14 mouse cellular contexts compared by ENCODE assay signal in the genomic region with DNA sequence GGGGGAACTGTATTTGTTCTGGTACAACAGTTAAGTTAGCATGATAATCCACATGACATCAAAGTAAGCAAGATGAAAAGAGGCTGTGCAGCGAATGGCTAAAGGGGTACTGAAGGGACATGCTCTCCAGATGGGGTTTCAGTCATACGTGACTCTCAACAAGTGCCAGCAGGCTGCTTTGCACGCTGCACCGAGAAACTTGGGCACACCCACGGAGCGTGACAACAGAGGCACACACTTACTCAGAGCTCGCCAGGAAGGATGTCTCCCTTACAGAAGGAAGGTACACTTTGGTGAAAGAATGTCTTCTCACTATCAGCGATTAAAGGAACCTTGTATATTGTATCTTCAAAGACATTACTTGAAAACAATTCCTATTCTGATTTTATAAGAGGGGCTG. TPM values are rescaled to one million over a fixed set of nuclear protein-coding genes. Genes with fewer than 3 reads are reported as not detected.
DNase-seq lines count a peak whose midpoint lies in the region; ATAC-seq lines count a peak whose summit lies in the region.
"Had no signal": no experiment of that assay in that cellular context is flagged by ENCODE, and none has a peak within 500 bp of the region (broad histone marks: within the 10 kb centered on the region; RNA-seq: fewer than 3 reads in every experiment).

No protein-coding gene starts in this region.

- ATAC-seq in cerebellum, adult (ENCODE audit: insufficient number of reproducible peaks, low FRiP score, low TSS enrichment): no peak
- ATAC-seq: activated CD4-positive, CD25-positive, alpha-beta regulatory T cell, adult 4 months; forebrain, embryonic 13.5 days; forebrain, postnatal 0 days; hindbrain, embryonic 16.5 days had no signal

- intact Hi-C loops in left cerebral cortex, postnatal 36 days (cut with DNase I): no loop called here

- peak; percentile 36 to 38 for DNase-seq in left cerebral cortex, adult 18-20 months (ENCODE audit: low spot score in 2 of 2)
- no peak for DNase-seq in left cerebral cortex, postnatal 36 days (ENCODE audit: low spot score in 2 of 2)
- DNase-seq in CD4-positive, CD25-positive, alpha-beta regulatory T cell, adult 2 months (ENCODE audit: low read depth, low spot score): peak; percentile 62
- peak; percentile 51 for DNase-seq in brain, adult 2 months (ENCODE audit: low read depth, low spot score)
- no peak for DNase-seq in retina, postnatal 1 day
- DNase-seq: adrenal gland, postnatal 14 days; cerebellum, adult 2 months; cerebellum, postnatal 10 days; forebrain, postnatal 0 days; heart, postnatal 4 days had no signal

RNA-seq across cellular contexts. Expression of a gene that starts 22.7 kb away (rescaled TPM):
- 10 to 100 TPM; 51.2 to 53.8 TPM for total RNA-seq in left cerebral cortex, adult 18-20 months (2021)
- total RNA-seq in left cerebral cortex, postnatal 36 days (2021): 10 to 100 TPM; 55.8 to 57.8 TPM

Comparison
In these comparisons a context has a peak if more than half of its experiments do, and no peak if none do; other contexts are left out.
1. DNase-seq: peak in left cerebral cortex, adult 18-20 months (2 of 2), CD4-positive, CD25-positive, alpha-beta regulatory T cell, adult 2 months (single experiment) and brain, adult 2 months (single experiment); none in left cerebral cortex, postnatal 36 days (0 of 2) and retina, postnatal 1 day (single experiment).